Mouse (Mus musculus) gastrocnemius, adult 8-10 months (tissue): Measurements from ENCODE around the gene Prss33. TPM values are rescaled to one million over a fixed set of nuclear protein-coding genes. Genes with fewer than 3 reads are reported as not detected.
A peak's percentile ranks its signal among the peaks of the same experiment; 100 is the strongest.

ENCODE experiments used
- DNase-seq, 2 experiments: peaks; one replicate each; pipeline ENCODE4 v3.0.0; 2022; ENCODE audit warnings: low spot score in 2 of 2
- microRNA-seq: library from miRNA; unstranded; fragments of <30 nt; microRNA quantifications from one replicate; pipeline ENCODE4 v1.2.0, GENCODE M21; 2022
- total RNA-seq, 4 experiments: library from RNA; stranded (reverse); gene quantifications; 2 replicates each; pipeline ENCODE4 v1.2.4; 2022

The Prss33 gene
- total RNA-seq, 4 experiments from 2014 or later, result not detected

- no peak for DNase-seq
Measured at GRCm38 (mm10) chr17:23786510-23786931, 49.3 kb downstream of the Prss33 start.

GRCm38 (mm10) chr17:23785561-23786471 is 50.0 kb downstream of the Prss33 start, which contains the start of gene Flywch2:
Gene Flywch2, minus strand, starts transcription at chr17:23786081.
- peak; percentile 25 to 44 for DNase-seq

- DNase-seq, result no peak
Measured at GRCm38 (mm10) chr17:23783352-23783751, 52.5 kb downstream of the Prss33 start.

Small RNA genes within 50 kb of the gene (microRNA-seq; reads per million reads assigned to microRNA genes)
- gene Mir5125, result not detected

Other genes with a start within 250 kb of the Prss33 start
- gene Zfp13, start 236.6 kb downstream of the Prss33 start, total RNA-seq, result 1 to 10 TPM; 2.8 to 3.9 (median 3.2) TPM
- gene Zscan10, start 235.2 kb downstream of the Prss33 start, total RNA-seq, result not detected
- gene Mmp25, start 190.8 kb downstream of the Prss33 start, total RNA-seq, result not detected
- gene Bicdl2, start 175.6 kb downstream of the Prss33 start, total RNA-seq, result not detected
- 100 to 1,000 TPM; 108 to 127 (median 120) TPM for gene Hcfc1r1, start 162.5 kb downstream of the Prss33 start, total RNA-seq
- 1 to 10 TPM; 6.7 to 7.9 (median 7.3) TPM for gene Thoc6, start 162.2 kb downstream of the Prss33 start, total RNA-seq
- gene Tnfrsf12a, start 158.6 kb downstream of the Prss33 start, total RNA-seq, result 10 to 100 TPM; 26.6 to 49.4 (median 30.1) TPM
- gene Cldn6, start 156.8 kb downstream of the Prss33 start, total RNA-seq, result not detected
- under 1 TPM in 1 of 4 experiments, not detected in 3; 0.36 TPM for gene Cldn9, start 152.0 kb downstream of the Prss33 start, total RNA-seq
- gene 1520401A03Rik, start 113.3 kb downstream of the Prss33 start, total RNA-seq, result not detected
- gene Pkmyt1, start 109.7 kb downstream of the Prss33 start, total RNA-seq, result under 1 TPM; 0.17 to 0.65 (median 0.40) TPM
- gene Paqr4, start 95.2 kb downstream of the Prss33 start, total RNA-seq, result 1 to 10 TPM; 1.5 to 2.5 (median 1.9) TPM
- not detected for gene Kremen2, start 90.2 kb downstream of the Prss33 start, total RNA-seq
- 10 to 100 TPM; 48.7 to 63.8 (median 54.3) TPM for gene Flywch1, start 64.5 kb downstream of the Prss33 start, total RNA-seq
- gene Flywch2, start 50.0 kb downstream of the Prss33 start, total RNA-seq, result not detected
- 100 to 1,000 TPM; 152 to 180 (median 170) TPM for gene Srrm2, start 45.5 kb downstream of the Prss33 start, total RNA-seq
- 100 to 1,000 TPM; 403 to 511 (median 426) TPM for gene Elob, start 6.9 kb downstream of the Prss33 start, total RNA-seq
- not detected for gene Prss32, start 7.8 kb upstream of the Prss33 start, total RNA-seq
- gene Prss41, start 8.1 kb upstream of the Prss33 start, total RNA-seq, result under 1 TPM in 2 of 4 experiments, not detected in 2; 0.68 to 0.85 TPM
- not detected for gene Prss21, start 32.0 kb upstream of the Prss33 start, total RNA-seq
- not detected for gene Dcpp1, start 44.8 kb upstream of the Prss33 start, total RNA-seq
- not detected for gene Dcpp2, start 44.8 kb upstream of the Prss33 start, total RNA-seq
- not detected for gene Dcpp3, start 81.4 kb upstream of the Prss33 start, total RNA-seq
- gene Sbp, start 105.6 kb upstream of the Prss33 start, total RNA-seq, result not detected
- not detected for gene Sbpl, start 119.2 kb upstream of the Prss33 start, total RNA-seq
- not detected for gene Prss30, start 144.5 kb upstream of the Prss33 start, total RNA-seq
- not detected for gene Prss22, start 162.0 kb upstream of the Prss33 start, total RNA-seq
- not detected for gene Prss27, start 202.1 kb upstream of the Prss33 start, total RNA-seq
- gene Kctd5, start 237.4 kb upstream of the Prss33 start, total RNA-seq, result 1 to 10 TPM; 5.8 to 8.0 (median 6.1) TPM